Mouse (Mus musculus): ENCODE measurements around the gene Prl6a1. TPM values are rescaled to one million over a fixed set of nuclear protein-coding genes. Genes with fewer than 3 reads are reported as not detected.

The Prl6a1 gene
- total RNA-seq (2021): not detected
- long read RNA-seq, experiment 1: 0 reads
- long read RNA-seq, experiment 2: 0 reads

GRCm38 (mm10) chr13:27312334-27313225, at the start of gene Prl6a1:
Prl6a1 (plus strand) TSS chr13:27312627.
- no peak for DNase-seq
- intact Hi-C loops (cut with DNase I): no loop called here

GRCm38 (mm10) chr13:27334989-27335388, 22.6 kb downstream of the Prl6a1 start:
- DNase-seq: no peak
- intact Hi-C loops (cut with DNase I): no loop called here

GRCm38 (mm10) chr13:27342733-27343275, 30.4 kb downstream of the Prl6a1 start:
- no peak for DNase-seq
- intact Hi-C loops (cut with DNase I): no loop called here

GRCm38 (mm10) chr13:27345373-27345772, 32.9 kb downstream of the Prl6a1 start, which contains the start of gene Prl8a2:
Prl8a2 (plus strand) TSS chr13:27345673.
- DNase-seq: no peak
- intact Hi-C loops (cut with DNase I): no loop called here

Other genes starting within 250 kb of the Prl6a1 start
- gene Prl3d1, start 218.4 kb upstream of the Prl6a1 start, total RNA-seq (2021): not detected
- gene Prl3d2, start 190.9 kb upstream of the Prl6a1 start, total RNA-seq (2021): not detected
- gene Prl3d3, start 155.8 kb upstream of the Prl6a1 start, total RNA-seq (2021): not detected
- gene Prl3c1, start 116.0 kb upstream of the Prl6a1 start, total RNA-seq (2021): not detected
- not detected for gene Prl3b1, start 70.8 kb upstream of the Prl6a1 start, total RNA-seq (2021)
- not detected for gene Prl3a1, start 53.2 kb upstream of the Prl6a1 start, total RNA-seq (2021)
- not detected for gene Prl8a2, start 33.0 kb downstream of the Prl6a1 start, total RNA-seq (2021)
- not detected for gene Prl2b1, start 78.2 kb downstream of the Prl6a1 start, total RNA-seq (2021)
- not detected for gene Prl8a6, start 126.1 kb downstream of the Prl6a1 start, total RNA-seq (2021)
- gene Prl8a8, start 200.6 kb downstream of the Prl6a1 start, total RNA-seq (2021): not detected